Mouse (Mus musculus) G1E (cell line): Measurements from ENCODE around the gene Tspan13.

Source experiments
- CTCF ChIP-seq: IDR thresholded peaks from 2 replicates; pipeline ENCODE4 v1.5.1; 2012; ENCODE audit warnings: low read depth, low read length, inconsistent platforms, mixed read lengths
- GATA1 ChIP-seq: IDR thresholded peaks from 2 replicates; pipeline ENCODE4 v1.6.1; 2012; ENCODE audit warnings: borderline replicate concordance, low read length, inconsistent platforms, mixed read lengths
- TAL1 ChIP-seq: conservative IDR thresholded peaks from 2 replicates; pipeline ENCODE4 v1.6.1; 2012; ENCODE audit warnings: low read depth, low read length, inconsistent platforms, mixed read lengths

- TF ChIP-seq CTCF: no peak
- no peak for TF ChIP-seq TAL1
- TF ChIP-seq GATA1: no peak
Observed at GRCm38 (mm10) chr12:36065911-36066310, 23.6 kb upstream of the Tspan13 start.
